Mouse (Mus musculus): ENCODE data around the gene Rusc1. TPM values are rescaled to one million over a fixed set of nuclear protein-coding genes. Genes with fewer than 3 reads are reported as not detected.

The Rusc1 gene
- total RNA-seq, 2 experiments from 2014 or later: 20.0 to 22.5 TPM

Other genes with a start within 250 kb of the Rusc1 start
- gene Msto1, start 179.3 kb downstream of the Rusc1 start, total RNA-seq (2021): 10 to 100 TPM; 14.3 to 14.7 TPM
- 10 to 100 TPM; 32.0 to 37.0 TPM for gene Ash1l, start 142.7 kb downstream of the Rusc1 start, total RNA-seq (2021)
- gene Dap3, start 142.1 kb downstream of the Rusc1 start, total RNA-seq (2021): 100 to 1,000 TPM; 138 to 145 TPM
- not detected for gene Gm43738, start 7.8 kb upstream of the Rusc1 start, total RNA-seq (2021)
- gene Fdps, start 8.6 kb upstream of the Rusc1 start, total RNA-seq (2021): 10 to 100 TPM; 20.7 to 22.3 TPM
- not detected for gene Pklr, start 42.8 kb upstream of the Rusc1 start, total RNA-seq (2021)
- gene Hcn3, start 66.9 kb upstream of the Rusc1 start, total RNA-seq (2021): under 1 TPM; 0.16 to 0.61 TPM
- 10 to 100 TPM; 18.1 to 18.7 TPM for gene Clk2, start 71.5 kb upstream of the Rusc1 start, total RNA-seq (2021)
- 10 to 100 TPM; 48.9 to 50.2 TPM for gene Scamp3, start 84.2 kb upstream of the Rusc1 start, total RNA-seq (2021)
- gene Fam189b, start 89.8 kb upstream of the Rusc1 start, total RNA-seq (2021): 1 to 10 TPM; 5.2 to 5.7 TPM
- gene Gba, start 109.6 kb upstream of the Rusc1 start, total RNA-seq (2021): 10 to 100 TPM; 18.2 to 20.9 TPM
- 1 to 10 TPM; 6.1 to 7.2 TPM for gene Thbs3, start 121.9 kb upstream of the Rusc1 start, total RNA-seq (2021)
- gene Mtx1, start 133.8 kb upstream of the Rusc1 start, total RNA-seq (2021): 10 to 100 TPM; 62.3 to 62.6 TPM
- under 1 TPM; 0.22 to 0.39 TPM for gene Muc1, start 135.7 kb upstream of the Rusc1 start, total RNA-seq (2021)
- 10 to 100 TPM; 73.5 to 87.6 TPM for gene Krtcap2, start 152.7 kb upstream of the Rusc1 start, total RNA-seq (2021)
- gene Trim46, start 153.0 kb upstream of the Rusc1 start, total RNA-seq (2021): under 1 TPM; 0.47 to 0.59 TPM
- 10 to 100 TPM; 51.7 to 53.9 TPM for gene Dpm3, start 166.0 kb upstream of the Rusc1 start, total RNA-seq (2021)
- 10 to 100 TPM; 21.0 TPM for gene Slc50a1, start 177.3 kb upstream of the Rusc1 start, total RNA-seq (2021)
- 10 to 100 TPM; 29.4 to 33.5 TPM for gene Efna1, start 187.8 kb upstream of the Rusc1 start, total RNA-seq (2021)
- gene Efna3, start 229.7 kb upstream of the Rusc1 start, total RNA-seq (2021): under 1 TPM in 1 of 2 experiments, not detected in 1; 0.31 TPM
- gene Efna4, start 244.7 kb upstream of the Rusc1 start, total RNA-seq (2021): under 1 TPM; 0.31 to 0.47 TPM

Data from heart, postnatal 25 days (tissue).